Mouse (Mus musculus) G1E (cell line): ENCODE results near the gene 2310033P09Rik.

ENCODE experiments used
- CTCF ChIP-seq: IDR thresholded peaks from 2 replicates; pipeline ENCODE4 v1.5.1; 2012; ENCODE audit warnings: low read depth, low read length, inconsistent platforms, mixed read lengths
- GATA1 ChIP-seq: IDR thresholded peaks from 2 replicates; pipeline ENCODE4 v1.6.1; 2012; ENCODE audit warnings: borderline replicate concordance, low read length, inconsistent platforms, mixed read lengths
- POLR2AphosphoS5 ChIP-seq: IDR thresholded peaks from 2 replicates; pipeline ENCODE4 v1.6.1; 2012; ENCODE audit warnings: low read depth, low read length, inconsistent platforms; ENCODE audit not compliant: insufficient replicate concordance
- TAL1 ChIP-seq: conservative IDR thresholded peaks from 2 replicates; pipeline ENCODE4 v1.6.1; 2012; ENCODE audit warnings: low read depth, low read length, inconsistent platforms, mixed read lengths

DNA sequence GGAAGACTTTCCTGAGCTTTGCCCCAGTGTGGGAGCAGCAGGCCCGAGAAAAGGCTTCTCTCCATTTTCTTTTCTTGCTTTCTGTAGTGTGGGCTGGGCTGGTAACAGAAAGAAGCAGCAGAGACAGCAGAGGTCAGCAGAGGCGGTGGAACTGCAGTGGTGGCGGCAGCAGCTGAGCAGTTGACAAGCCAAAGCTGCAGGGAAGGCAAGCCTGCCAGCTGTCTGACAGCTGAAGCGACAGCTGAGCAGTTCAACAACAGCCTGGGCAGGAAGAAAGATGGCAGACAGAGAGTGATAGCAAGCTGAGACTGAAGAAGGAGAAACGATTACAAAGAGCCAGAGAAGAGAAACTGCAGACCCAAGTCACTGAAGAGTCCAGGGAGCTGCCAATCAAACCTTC lies 46.7 kb upstream of the 2310033P09Rik start:
- TF ChIP-seq TAL1 (no peak), GATA1 (no peak), CTCF (no peak), POLR2AphosphoS5 (no peak)
